Mouse (Mus musculus): ENCODE measurements around the gene Pcdh7.

DNA sequence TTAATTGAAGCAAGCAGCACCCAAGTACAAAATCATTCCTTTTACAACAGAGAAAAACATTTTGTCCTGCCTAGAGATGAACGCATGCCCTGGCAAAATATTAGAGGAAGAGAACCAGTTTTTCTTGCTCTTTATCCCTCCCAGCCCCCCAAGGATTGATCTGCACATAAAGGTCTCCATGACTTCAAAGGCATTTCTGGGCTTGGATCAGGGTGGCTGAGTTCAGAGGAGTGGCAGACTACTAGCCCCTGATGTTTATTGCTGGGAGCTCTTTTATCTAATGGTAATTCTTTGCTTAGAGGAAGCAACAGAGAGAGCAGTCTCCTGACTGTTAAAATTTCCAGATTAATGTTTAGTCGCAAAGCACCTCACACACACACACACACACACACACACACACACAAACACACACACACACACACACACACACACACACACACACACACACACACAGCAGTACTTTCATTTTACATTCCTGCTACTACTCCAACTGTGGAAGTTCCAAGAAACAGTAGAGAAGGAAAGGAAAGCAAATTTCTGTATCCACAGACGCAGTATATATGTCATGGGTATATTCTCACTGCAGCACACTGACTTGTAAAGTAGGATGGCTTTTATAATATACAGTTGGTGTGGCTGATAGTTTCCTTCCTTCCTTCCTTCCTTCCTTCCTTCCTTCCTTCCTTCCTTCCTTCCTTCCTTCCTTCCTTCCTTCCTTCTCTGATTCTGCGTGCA is 71.2 kb downstream of the Pcdh7 start:
- TF ChIP-seq CTCF (IDR thresholded peaks at IDR 0.05; ENCODE audit: low read depth) (no peak), EP300 (IDR thresholded peaks at IDR 0.05; ENCODE audit: low read depth) (no peak)

All from heart, postnatal 0 days (tissue).